Mouse (Mus musculus) liver, embryonic 12.5 days (tissue): ENCODE measurements around the gene Spata20. TPM values are rescaled to one million over a fixed set of nuclear protein-coding genes. Genes with fewer than 3 reads are reported as not detected.

Source experiments
- ATAC-seq: fragments of 200-750 bp; cut with Nextera tagmentation; 2 replicates; pipeline ENCODE4 v1.8.0; 2017; ENCODE audit warnings: moderate number of reproducible peaks, mild to moderate bottlenecking, moderate library complexity
- H3K27ac ChIP-seq: fragments of 300-500 bp; sonication (generic); 2 replicates; pipeline ENCODE4 v1.5.1; 2016; ENCODE audit warnings: mild to moderate bottlenecking
- H3K27me3 ChIP-seq: fragments of 300-500 bp; sonication (generic); replicated peaks from 2 replicates; pipeline ENCODE4 v1.6.1; 2016; ENCODE audit warnings: mild to moderate bottlenecking, moderate library complexity
- H3K36me3 ChIP-seq: fragments of 300-500 bp; sonication (generic); 2 replicates; pipeline ENCODE4 v1.6.1; 2016; ENCODE audit warnings: mild to moderate bottlenecking, moderate library complexity
- H3K4me1 ChIP-seq: fragments of 300-500 bp; sonication (generic); 2 replicates; pipeline ENCODE4 v1.6.1; 2016
- H3K4me2 ChIP-seq: fragments of 300-500 bp; sonication (generic); 2 replicates; pipeline ENCODE4 v1.6.1; 2016; ENCODE audit warnings: mild to moderate bottlenecking, moderate library complexity
- H3K4me3 ChIP-seq: fragments of 300-500 bp; sonication (generic); 2 replicates; pipeline ENCODE4 v1.5.1; 2016; ENCODE audit warnings: mild to moderate bottlenecking, moderate library complexity
- H3K9ac ChIP-seq: fragments of 300-500 bp; sonication (generic); 2 replicates; pipeline ENCODE4 v1.6.1; 2016; ENCODE audit warnings: mild to moderate bottlenecking, moderate library complexity
- H3K9me3 ChIP-seq: fragments of 300-500 bp; sonication (generic); replicated peaks from 2 replicates; pipeline ENCODE4 v1.6.1; 2016; ENCODE audit warnings: mild to moderate bottlenecking, moderate library complexity
- WGBS: fragments of 180-500 bp; shearing (Covaris S2); methylation state at CpG from one replicate; pipeline ENCODE4 v1.1.7; 2016; ENCODE audit not compliant: insufficient replicate concordance; 5-methylcytosine and 5-hydroxymethylcytosine counted together
- polyA plus RNA-seq: library from polyadenylated mRNA; unstranded; fragments of >200 nt; fragmentation: Nextera tagmentation; extraction: Ambion mirVana; gene quantifications from 2 replicates; pipeline ENCODE4 v1.2.1, GENCODE M21; 2016

Spata20 gene
- not detected in 2 replicates for polyA plus RNA-seq

DNA sequence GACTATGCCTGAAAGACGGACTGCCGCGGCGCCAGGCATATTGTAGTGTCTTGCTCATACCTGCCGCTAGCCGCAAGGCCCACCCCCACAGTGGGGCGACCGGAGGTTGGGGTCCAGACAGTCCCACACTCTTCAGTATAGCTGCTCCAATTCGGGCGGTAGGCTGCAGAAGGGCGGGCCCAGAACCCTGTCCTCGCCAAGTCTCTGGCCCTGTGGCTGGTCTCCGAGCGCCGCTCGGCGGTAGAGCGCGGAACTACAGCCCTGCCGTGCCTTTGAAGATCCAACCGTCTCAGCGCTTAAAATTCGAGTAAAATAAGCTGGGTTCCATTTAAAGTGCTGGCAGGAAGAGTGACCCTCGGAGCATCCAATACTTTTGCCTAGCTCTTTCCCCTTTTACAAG, at the start of gene Spata20:
Gene Spata20, minus strand, starts transcription at position 179 of the 400 bp plus-strand sequence.
- Histone ChIP-seq H3K4me3 (no peak within 1 kb of the TSS), H3K9ac (no peak within 1 kb of the TSS), H3K27me3 (peaks cover 99% of the 10 kb centered on the region), H3K27ac (no peak within 1 kb of the TSS), H3K4me1 (peaks cover 7% of the 10 kb centered on the region; the same call in 1 of the 2 replicates), H3K9me3 (no peaks in the 10 kb centered on the region), H3K4me2 (peak within 1 kb of the TSS; percentile 34), H3K36me3 (no peaks in the 10 kb centered on the region)
- no peak; the same call in 1 of the 2 replicates for ATAC-seq
- 4% methylated on average over 24 of the region's 24 CpGs for WGBS

DNA sequence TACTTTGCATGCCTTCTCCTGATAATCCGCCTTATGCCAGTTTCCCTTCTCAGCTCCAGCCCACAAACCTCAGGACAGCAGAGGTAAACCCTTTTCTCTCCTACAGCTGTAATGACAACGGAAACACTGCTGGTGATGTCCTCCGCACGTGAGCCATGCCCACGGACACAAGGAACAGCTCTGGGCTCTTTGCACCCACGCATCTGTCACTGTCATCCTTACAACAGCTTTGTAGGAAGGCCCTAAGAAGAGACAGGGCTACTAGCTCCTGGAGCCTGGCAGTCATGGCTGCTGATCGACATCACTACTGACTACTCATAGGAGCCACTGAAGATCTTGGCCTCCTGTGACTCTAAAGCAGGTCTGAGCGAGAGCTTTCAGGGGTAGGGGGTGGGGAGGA, 47.2 kb upstream of the Spata20 start:
- no peaks in the 10 kb centered on the region for H3K9me3 ChIP-seq
- no peak for ATAC-seq
- no peaks in the 10 kb centered on the region for H3K4me1 ChIP-seq
- WGBS: 67% methylated on average over 8 of the region's 8 CpGs
- no peaks in the 10 kb centered on the region for H3K36me3 ChIP-seq
- H3K4me3 ChIP-seq: no peak overlapping the region
- no peaks in the 10 kb centered on the region; the same call in 1 of the 2 replicates for H3K27me3 ChIP-seq
- H3K4me2 ChIP-seq: no peak overlapping the region
- no peak overlapping the region for H3K9ac ChIP-seq
- H3K27ac ChIP-seq: no peak overlapping the region

- peaks cover 3% of the 10 kb centered on the region; the same call in 1 of the 2 replicates for H3K4me1 ChIP-seq
- H3K9ac ChIP-seq: no peak overlapping the region
- H3K27ac ChIP-seq: no peak overlapping the region
- H3K4me2 ChIP-seq: no peak overlapping the region
- H3K36me3 ChIP-seq: no peaks in the 10 kb centered on the region
- H3K27me3 ChIP-seq: peaks cover 6% of the 10 kb centered on the region; the same call in 1 of the 2 replicates
- H3K9me3 ChIP-seq: no peaks in the 10 kb centered on the region
- no peak overlapping the region for H3K4me3 ChIP-seq
- WGBS: 39% methylated on average over 3 of the region's 3 CpGs
- no peak for ATAC-seq
Measured at GRCm38 (mm10) chr11:94528879-94529278, 42.9 kb upstream of the Spata20 start.

DNA sequence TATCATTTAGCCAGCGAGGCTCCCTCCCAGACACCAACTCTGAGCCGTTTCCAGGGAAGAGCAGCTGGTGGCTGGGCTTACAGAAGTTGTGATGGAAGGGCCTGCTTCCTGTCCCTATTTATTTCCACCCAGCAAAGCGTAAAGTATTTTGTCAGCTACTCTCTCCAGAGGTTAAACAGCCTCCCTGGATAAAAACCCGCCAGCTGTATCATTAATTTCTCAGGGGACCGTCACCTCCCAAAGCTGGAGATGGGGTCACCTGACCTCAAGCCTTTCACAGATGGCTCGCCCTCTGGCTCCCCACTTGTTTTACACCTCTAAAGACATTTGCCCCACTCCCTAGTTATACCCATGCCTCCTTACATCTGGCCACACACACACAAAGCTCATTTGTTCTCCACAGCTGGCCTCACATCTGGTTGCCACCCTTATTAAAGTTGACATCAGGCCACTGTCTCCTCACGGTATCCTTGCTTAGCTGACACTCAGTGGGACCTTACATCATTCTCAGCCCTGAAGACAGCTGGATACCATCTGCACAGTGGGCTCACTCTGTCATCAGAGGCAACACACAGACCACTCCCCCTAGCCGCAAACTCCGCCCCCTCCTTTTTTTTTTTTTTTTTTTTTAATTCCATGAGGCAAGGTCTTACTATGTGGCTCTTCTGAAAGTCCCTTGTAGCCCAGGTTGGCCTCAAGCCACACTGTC, 40.3 kb upstream of the Spata20 start:
- Histone ChIP-seq H3K4me1 (peaks cover 9% of the 10 kb centered on the region), H3K9me3 (no peaks in the 10 kb centered on the region), H3K27me3 (0 out of 2 replicates have a peak, but pooled peaks cover 12% of the 10 kb centered on the region), H3K27ac (no peak overlapping the region), H3K4me3 (no peak overlapping the region), H3K36me3 (no peaks in the 10 kb centered on the region), H3K9ac (no peak overlapping the region), H3K4me2 (no peak overlapping the region)
- no peak for ATAC-seq
- 56% methylated on average over 9 of the region's 9 CpGs for WGBS

GRCm38 (mm10) chr11:94521219-94521843, 35.4 kb upstream of the Spata20 start, which contains the start of gene Mycbpap:
Mycbpap (minus strand) TSS chr11:94521742.
- WGBS: 2% methylated on average over 42 of the region's 42 CpGs
- H3K4me1 ChIP-seq: peaks cover 10% of the 10 kb centered on the region; the same call in 1 of the 2 replicates
- H3K9me3 ChIP-seq: no peaks in the 10 kb centered on the region
- no peak within 1 kb of the TSS for H3K27ac ChIP-seq
- no peaks in the 10 kb centered on the region for H3K36me3 ChIP-seq
- ATAC-seq: peak; percentile 42; the same call in 1 of the 2 replicates
- peaks cover 30% of the 10 kb centered on the region for H3K27me3 ChIP-seq
- H3K4me2 ChIP-seq: peak within 1 kb of the TSS; percentile 80
- H3K4me3 ChIP-seq: peak within 1 kb of the TSS; percentile 59
- peak within 1 kb of the TSS; percentile 37; the same call in 1 of the 2 replicates for H3K9ac ChIP-seq

DNA sequence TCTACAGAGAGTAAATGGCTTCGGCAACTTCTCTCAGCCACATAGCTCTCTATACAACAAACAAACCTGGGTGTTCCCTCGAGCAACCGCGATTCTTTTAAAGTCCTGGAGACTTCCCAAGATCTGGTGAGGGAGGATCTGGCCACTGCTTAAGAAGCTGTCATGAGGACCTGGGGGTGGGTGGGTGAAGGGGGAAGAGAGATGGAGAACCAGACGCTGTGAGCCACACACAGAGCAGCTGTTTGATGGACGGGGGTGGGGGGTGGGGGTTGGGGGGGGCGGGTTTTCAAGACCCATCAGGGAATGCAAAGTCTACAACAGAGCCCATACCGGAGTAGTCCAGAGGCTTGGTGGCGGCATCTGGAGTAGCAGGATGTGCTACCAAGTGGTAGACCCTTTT, 27.5 kb upstream of the Spata20 start:
- Histone ChIP-seq H3K36me3 (no peaks in the 10 kb centered on the region), H3K27ac (no peak overlapping the region), H3K9me3 (no peaks in the 10 kb centered on the region), H3K4me3 (no peak overlapping the region), H3K9ac (no peak overlapping the region), H3K4me1 (no peaks in the 10 kb centered on the region), H3K27me3 (peaks cover 17% of the 10 kb centered on the region), H3K4me2 (no peak overlapping the region)
- WGBS: 58% methylated on average over 9 of the region's 9 CpGs
- no peak for ATAC-seq

- Histone ChIP-seq H3K27ac (no peak overlapping the region), H3K4me1 (no peaks in the 10 kb centered on the region), H3K4me3 (no peak overlapping the region), H3K9me3 (no peaks in the 10 kb centered on the region), H3K9ac (no peak overlapping the region), H3K27me3 (peaks cover 29% of the 10 kb centered on the region), H3K4me2 (no peak overlapping the region), H3K36me3 (no peaks in the 10 kb centered on the region)
- no peak for ATAC-seq
- WGBS: 66% methylated on average over 10 of the region's 10 CpGs
Measured at GRCm38 (mm10) chr11:94508976-94509375, 23.0 kb upstream of the Spata20 start.

DNA sequence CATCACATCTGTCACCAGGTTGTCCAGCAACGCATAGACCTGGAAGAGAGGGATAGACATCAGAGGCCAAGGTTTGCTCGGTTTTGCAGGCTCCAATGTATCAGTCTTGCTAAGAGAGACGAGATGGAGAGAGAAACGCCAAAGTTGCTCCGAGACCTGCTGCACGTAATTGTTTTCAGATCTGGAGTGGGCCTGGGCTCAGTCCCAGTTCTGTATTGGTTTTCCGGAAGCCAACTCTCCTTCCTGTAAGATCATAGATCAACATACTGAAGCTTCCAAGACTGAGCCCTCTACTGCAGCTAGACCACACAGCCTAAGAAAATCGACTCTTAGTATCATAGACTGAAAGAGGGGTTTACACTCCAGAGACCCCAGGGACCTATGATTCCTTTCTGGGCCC, 15.5 kb upstream of the Spata20 start:
- no peak for ATAC-seq
- H3K9me3 ChIP-seq: no peaks in the 10 kb centered on the region
- H3K27ac ChIP-seq: no peak overlapping the region
- H3K36me3 ChIP-seq: no peaks in the 10 kb centered on the region
- 63% methylated on average over 8 of the region's 8 CpGs for WGBS
- no peak overlapping the region for H3K4me3 ChIP-seq
- H3K9ac ChIP-seq: no peak overlapping the region
- peaks cover 82% of the 10 kb centered on the region for H3K27me3 ChIP-seq
- no peak overlapping the region for H3K4me2 ChIP-seq
- 0 out of 2 replicates have a peak, but pooled peaks cover 6% of the 10 kb centered on the region for H3K4me1 ChIP-seq

- H3K36me3 ChIP-seq: no peaks in the 10 kb centered on the region
- H3K4me2 ChIP-seq: peak overlapping the region; percentile 53; the same call in 1 of the 2 replicates
- no peak overlapping the region for H3K27ac ChIP-seq
- H3K4me1 ChIP-seq: 0 out of 2 replicates have a peak, but pooled peaks cover 6% of the 10 kb centered on the region
- H3K9me3 ChIP-seq: no peaks in the 10 kb centered on the region
- WGBS: 25% methylated on average over 8 of the region's 8 CpGs
- no peak overlapping the region for H3K9ac ChIP-seq
- H3K27me3 ChIP-seq: peaks cover 84% of the 10 kb centered on the region
- no peak for ATAC-seq
- no peak overlapping the region for H3K4me3 ChIP-seq
Measured at GRCm38 (mm10) chr11:94500362-94500761, 14.4 kb upstream of the Spata20 start.

- Histone ChIP-seq H3K9me3 (no peaks in the 10 kb centered on the region), H3K27me3 (peaks cover 89% of the 10 kb centered on the region), H3K27ac (no peak within 1 kb of the TSS), H3K9ac (no peak within 1 kb of the TSS), H3K4me3 (no peak within 1 kb of the TSS; the same call in 1 of the 2 replicates), H3K4me2 (peak within 1 kb of the TSS; percentile 53), H3K4me1 (0 out of 2 replicates have a peak, but pooled peaks cover 6% of the 10 kb centered on the region), H3K36me3 (no peaks in the 10 kb centered on the region)
- 2% methylated on average over 26 of the region's 26 CpGs for whole genome bisulfite sequencing
- ATAC-seq: 0 out of 2 replicates have a peak, but pooled peaks have one; percentile 21
Measured at GRCm38 (mm10) chr11:94499661-94500152, 13.7 kb upstream of the Spata20 start, which contains the start of gene Epn3. Epn3 (minus strand) TSS chr11:94499974.

- ATAC-seq: no peak
- peaks cover 93% of the 10 kb centered on the region for H3K27me3 ChIP-seq
- H3K4me3 ChIP-seq: no peak overlapping the region
- H3K27ac ChIP-seq: no peak overlapping the region
- no peaks in the 10 kb centered on the region for H3K9me3 ChIP-seq
- H3K9ac ChIP-seq: no peak overlapping the region
- H3K36me3 ChIP-seq: no peaks in the 10 kb centered on the region
- H3K4me1 ChIP-seq: 0 out of 2 replicates have a peak, but pooled peaks cover 6% of the 10 kb centered on the region
- no peak overlapping the region for H3K4me2 ChIP-seq
- WGBS: 15% methylated on average over 2 of the region's 2 CpGs
Measured at GRCm38 (mm10) chr11:94499035-94499434, 13.1 kb upstream of the Spata20 start.
